In genomic region chr11:106201337-106202122, GRCm38 (mm10) we compare ENCODE assay signal across 19 mouse cellular contexts. TPM values are rescaled to one million over a fixed set of nuclear protein-coding genes. Genes with fewer than 3 reads are reported as not detected.
A peak's percentile ranks its signal among the peaks of the same experiment; 100 is the strongest.
DNase-seq lines count a peak whose midpoint lies in the region; ATAC-seq and TF ChIP-seq lines count a peak whose summit lies in the region.
"Had no signal": no experiment of that assay in that cellular context is flagged by ENCODE, and none has a peak within 500 bp of the region (broad histone marks: within the 10 kb centered on the region; RNA-seq: fewer than 3 reads in every experiment).

No protein-coding gene starts in this region.

- no peaks in the 10 kb centered on the region for H3K27me3 ChIP-seq in spleen, adult 2 months (ENCODE audit: control insufficient read depth, insufficient read depth, low read length)
- no peaks in the 10 kb centered on the region for H3K27me3 ChIP-seq in MEL (ENCODE audit: control insufficient read depth in 1 of 2, insufficient read depth in 2 of 2, low read length in 2 of 2)
- H3K27me3 ChIP-seq in hindbrain, embryonic 12.5 days: no peaks in the 10 kb centered on the region
- no peaks in the 10 kb centered on the region for H3K27me3 ChIP-seq in lung, postnatal 0 days (replicated peaks; ENCODE audit: insufficient read depth, low read length)
- H3K27me3 ChIP-seq: forebrain, embryonic 12.5 days; hindbrain, embryonic 13.5 days; neural tube, embryonic 15.5 days; stomach, embryonic 15.5 days had no signal

- no peaks in the 10 kb centered on the region for H3K9me3 ChIP-seq in MEL (replicated peaks; ENCODE audit: insufficient read depth, low read length)
- H3K9me3 ChIP-seq in hindbrain, embryonic 12.5 days (replicated peaks): no peaks in the 10 kb centered on the region
- no peaks in the 10 kb centered on the region for H3K9me3 ChIP-seq in lung, postnatal 0 days (ENCODE audit: low read length)
- H3K9me3 ChIP-seq: forebrain, embryonic 12.5 days; hindbrain, embryonic 13.5 days; neural tube, embryonic 15.5 days; stomach, embryonic 15.5 days had no signal

- H3K27ac ChIP-seq in spleen, adult 2 months (ENCODE audit: insufficient read depth, low read length): peak overlapping the region; percentile 66
- H3K27ac ChIP-seq in MEL (ENCODE audit: control insufficient read depth, low read depth, low read length): peak overlapping the region; percentile 63
- no peak overlapping the region for H3K27ac ChIP-seq in hindbrain, embryonic 12.5 days
- no peak overlapping the region for H3K27ac ChIP-seq in lung, postnatal 0 days (ENCODE audit: low read length)
- H3K27ac ChIP-seq: forebrain, embryonic 12.5 days; hindbrain, embryonic 13.5 days; neural tube, embryonic 15.5 days; stomach, embryonic 15.5 days had no signal

- TF ChIP-seq RAD21 in MEL (IDR thresholded peaks at IDR 0.05; ENCODE audit: low read depth, low read length): no peak

- no peak for DNase-seq in spleen, adult 2 months (ENCODE audit: low read depth in 1 of 2, low spot score in 2 of 2)
- no peak for DNase-seq in spleen, postnatal 4 days (ENCODE audit: low spot score in 2 of 2)
- DNase-seq in MEL (ENCODE audit: low read depth, low spot score): peak; percentile 77
- DNase-seq in lung, postnatal 0 days (ENCODE audit: low spot score): no peak
- no peak for DNase-seq in cerebellum, postnatal 14 days
- DNase-seq: cerebellum, adult 18-20 months; kidney, adult 18-20 months; kidney, postnatal 25 days; left cerebral cortex, postnatal 4 days; lung, embryonic 14.5 days had no signal

- H3K79me2 ChIP-seq in MEL (ENCODE audit: control insufficient read depth, insufficient read depth, low read length, poor library complexity): no peaks in the 10 kb centered on the region

- 52% methylated on average over 19 of the region's 19 CpGs for WGBS in spleen, adult 2 months
- 93% methylated on average over 19 of the region's 19 CpGs for WGBS in hindbrain, embryonic 12.5 days
- WGBS in lung, postnatal 0 days: 87% methylated on average over 19 of the region's 19 CpGs

- no peak overlapping the region for H3K4me2 ChIP-seq in hindbrain, embryonic 12.5 days (replicated peaks)
- no peak overlapping the region for H3K4me2 ChIP-seq in lung, postnatal 0 days (replicated peaks; ENCODE audit: low read depth, low read length)
- H3K4me2 ChIP-seq: forebrain, embryonic 12.5 days; hindbrain, embryonic 13.5 days; lung, embryonic 14.5 days; neural tube, embryonic 15.5 days; stomach, embryonic 15.5 days had no signal

- peaks cover 13% of the 10 kb centered on the region for H3K4me1 ChIP-seq in spleen, adult 2 months (ENCODE audit: control insufficient read depth, insufficient read depth, insufficient read length)
- peaks cover 32 to 35% of the 10 kb centered on the region in 2 experiments for H3K4me1 ChIP-seq in MEL (ENCODE audit: control insufficient read depth in 1 of 2, insufficient read depth in 2 of 2, low read length in 2 of 2)
- H3K4me1 ChIP-seq in hindbrain, embryonic 12.5 days: no peaks in the 10 kb centered on the region
- no peaks in the 10 kb centered on the region for H3K4me1 ChIP-seq in lung, postnatal 0 days (ENCODE audit: insufficient read depth, low read depth, low read length)
- H3K4me1 ChIP-seq: forebrain, embryonic 12.5 days; hindbrain, embryonic 13.5 days; neural tube, embryonic 15.5 days; stomach, embryonic 15.5 days had no signal

- no peak for TF ChIP-seq CTCF in spleen, adult 2 months (IDR thresholded peaks at IDR 0.05; ENCODE audit: extremely low read depth, insufficient read depth, insufficient read length, insufficient replicate concordance)
- TF ChIP-seq CTCF in MEL (IDR thresholded peaks at IDR 0.05 in 2 of 3, conservative IDR thresholded peaks at IDR 0.05 in 1 of 3; ENCODE audit: control insufficient read depth in 1 of 3, insufficient read depth in 1 of 3, low read depth in 2 of 3, low read length in 3 of 3, poor library complexity in 1 of 3, severe bottlenecking in 1 of 3): no peak
- no peak for TF ChIP-seq CTCF in lung, postnatal 0 days (IDR thresholded peaks at IDR 0.05)

- H3K9ac ChIP-seq in MEL (ENCODE audit: control insufficient read depth, low read depth, low read length, poor library complexity, severe bottlenecking): peak overlapping the region; percentile 11; the same call in 1 of the 2 replicates
- no peak overlapping the region for H3K9ac ChIP-seq in hindbrain, embryonic 12.5 days
- H3K9ac ChIP-seq in lung, postnatal 0 days (replicated peaks; ENCODE audit: low read depth): no peak overlapping the region
- H3K9ac ChIP-seq: forebrain, embryonic 12.5 days; hindbrain, embryonic 13.5 days; lung, embryonic 14.5 days; neural tube, embryonic 15.5 days; stomach, embryonic 15.5 days had no signal

- H3K36me3 ChIP-seq in spleen, adult 2 months (ENCODE audit: control insufficient read depth, insufficient read depth, low read length): peaks cover 15% of the 10 kb centered on the region
- H3K36me3 ChIP-seq in MEL (ENCODE audit: control insufficient read depth in 1 of 2, insufficient read depth in 2 of 2, low read length in 2 of 2): peaks cover 33 to 47% of the 10 kb centered on the region in 2 experiments
- H3K36me3 ChIP-seq in hindbrain, embryonic 12.5 days: peaks cover 63% of the 10 kb centered on the region
- H3K36me3 ChIP-seq in lung, postnatal 0 days (ENCODE audit: insufficient read depth, low read length): peaks cover 25% of the 10 kb centered on the region; the same call in 1 of the 2 replicates

- ATAC-seq in inflammation-experienced regulatory T-cells, adult 6 months: peak; percentile 55
- ATAC-seq in megakaryocyte progenitor cell, adult 5-6 weeks (replicated peaks; ENCODE audit: poor library complexity): peak; percentile 77
- no peak for ATAC-seq in hindbrain, embryonic 12.5 days (ENCODE audit: low FRiP score)
- ATAC-seq in lung, postnatal 0 days: no peak

- peak overlapping the region; percentile 25; the same call in 1 of the 2 replicates for H3K4me3 ChIP-seq in spleen, adult 2 months (ENCODE audit: extremely low read depth, insufficient read depth, insufficient read length)
- H3K4me3 ChIP-seq in MEL (ENCODE audit: control insufficient read depth in 1 of 2, insufficient read depth in 1 of 2, low read depth in 2 of 2, low read length in 2 of 2): no peak overlapping the region
- no peak overlapping the region for H3K4me3 ChIP-seq in hindbrain, embryonic 12.5 days
- H3K4me3 ChIP-seq in lung, postnatal 0 days (ENCODE audit: low read depth, low read length): no peak overlapping the region
- H3K4me3 ChIP-seq: forebrain, embryonic 12.5 days; hindbrain, embryonic 13.5 days; neural tube, embryonic 15.5 days; stomach, embryonic 15.5 days had no signal

- peak; percentile 96 to 97 for TF ChIP-seq EP300 in MEL (IDR thresholded peaks at IDR 0.05; ENCODE audit: low read depth in 1 of 2, low read length in 2 of 2)
- TF ChIP-seq EP300 in lung, postnatal 0 days (IDR thresholded peaks at IDR 0.05): no peak

- no peak for TF ChIP-seq POLR2A in spleen, adult 2 months (IDR thresholded peaks at IDR 0.05; ENCODE audit: low read depth, low read length)
- no peak for TF ChIP-seq POLR2A in MEL (IDR thresholded peaks at IDR 0.05; ENCODE audit: control insufficient read depth in 1 of 2, insufficient read depth in 1 of 2, low read depth in 1 of 2, low read length in 2 of 2, poor library complexity in 1 of 2)

RNA-seq across cellular contexts. Expression of gene Strada, which starts 0.4 kb away (rescaled TPM):
- 32.6 and 36.7 TPM in 2 replicates for polyA plus RNA-seq in spleen, adult 2 months (2012; rRNA removed)
- total RNA-seq in MEL (2012; rRNA removed): 25.5 and 27.4 TPM in 2 replicates
- polyA plus RNA-seq in MEL (2012; ENCODE audit: insufficient read depth in 1 of 2, insufficient read length in 2 of 2, low read depth in 1 of 2, low replicate concordance in 2 of 2, missing spikeins in 1 of 2): 10 to 100 TPM in 1 of 2 experiments, not detected in 1; 39.8 TPM
- 10 to 100 TPM; 28.1 to 45.4 (median 37.4) TPM for polyA plus RNA-seq in inflammation-experienced regulatory T-cells, adult 6 months (2017; shearing (Covaris generic))
- 27.0 and 31.6 TPM in 2 replicates for total RNA-seq in megakaryocyte progenitor cell, adult 5-6 weeks (2015)
- total RNA-seq in megakaryocyte progenitor cell, adult 5-6 weeks (2017): 20.1 and 21.7 TPM in 2 replicates
- 33.9 and 38.7 TPM in 2 replicates for polyA plus RNA-seq in hindbrain, embryonic 12.5 days (2016; fragmentation: Nextera tagmentation; extraction: Ambion mirVana)
- 14.9 and 15.4 TPM in 2 replicates for polyA plus RNA-seq in lung, postnatal 0 days (2015; fragmentation: Nextera tagmentation; extraction: Ambion mirVana)

RNA-seq across cellular contexts. Expression of gene Ccdc47, which starts 14.6 kb away (rescaled TPM):
- polyA plus RNA-seq in spleen, adult 2 months (2012; rRNA removed): 7.0 and 7.3 TPM in 2 replicates
- 51.6 and 51.8 TPM in 2 replicates for total RNA-seq in MEL (2012; rRNA removed)
- polyA plus RNA-seq in MEL (2012; ENCODE audit: insufficient read depth in 1 of 2, insufficient read length in 2 of 2, low read depth in 1 of 2, low replicate concordance in 2 of 2, missing spikeins in 1 of 2): 100 to 1,000 TPM in 1 of 2 experiments, 10 to 100 TPM in 1; 47.6 to 145 TPM
- polyA plus RNA-seq in inflammation-experienced regulatory T-cells, adult 6 months (2017; shearing (Covaris generic)): 10 to 100 TPM; 77.0 to 93.9 (median 77.0) TPM
- 41.7 and 51.3 TPM in 2 replicates for total RNA-seq in megakaryocyte progenitor cell, adult 5-6 weeks (2015)
- total RNA-seq in megakaryocyte progenitor cell, adult 5-6 weeks (2017): 138 and 195 TPM in 2 replicates
- 86.8 and 96.3 TPM in 2 replicates for polyA plus RNA-seq in hindbrain, embryonic 12.5 days (2016; fragmentation: Nextera tagmentation; extraction: Ambion mirVana)
- 67.7 and 71.1 TPM in 2 replicates for polyA plus RNA-seq in lung, postnatal 0 days (2015; fragmentation: Nextera tagmentation; extraction: Ambion mirVana)

RNA-seq across cellular contexts. Expression of gene Ddx42, which starts 15.2 kb away (rescaled TPM):
- polyA plus RNA-seq in spleen, adult 2 months (2012; rRNA removed): 7.1 and 7.4 TPM in 2 replicates
- 56.1 and 62.6 TPM in 2 replicates for total RNA-seq in MEL (2012; rRNA removed)
- 10 to 100 TPM in 1 of 2 experiments, not detected in 1; 57.7 TPM for polyA plus RNA-seq in MEL (2012; ENCODE audit: insufficient read depth in 1 of 2, insufficient read length in 2 of 2, low read depth in 1 of 2, low replicate concordance in 2 of 2, missing spikeins in 1 of 2)
- polyA plus RNA-seq in inflammation-experienced regulatory T-cells, adult 6 months (2017; shearing (Covaris generic)): 10 to 100 TPM; 55.6 to 92.5 (median 83.3) TPM
- 39.8 and 47.9 TPM in 2 replicates for total RNA-seq in megakaryocyte progenitor cell, adult 5-6 weeks (2015)
- total RNA-seq in megakaryocyte progenitor cell, adult 5-6 weeks (2017): 68.8 and 101 TPM in 2 replicates
- polyA plus RNA-seq in hindbrain, embryonic 12.5 days (2016; fragmentation: Nextera tagmentation; extraction: Ambion mirVana): 111 and 117 TPM in 2 replicates
- 35.3 and 38.4 TPM in 2 replicates for polyA plus RNA-seq in lung, postnatal 0 days (2015; fragmentation: Nextera tagmentation; extraction: Ambion mirVana)

RNA-seq across cellular contexts. Expression of gene Limd2, which starts 40.9 kb away (rescaled TPM):
- polyA plus RNA-seq in spleen, adult 2 months (2012; rRNA removed): 305 and 309 TPM in 2 replicates
- total RNA-seq in MEL (2012; rRNA removed): 58.6 and 103 TPM in 2 replicates
- 100 to 1,000 TPM in 1 of 2 experiments, not detected in 1; 201 TPM for polyA plus RNA-seq in MEL (2012; ENCODE audit: insufficient read depth in 1 of 2, insufficient read length in 2 of 2, low read depth in 1 of 2, low replicate concordance in 2 of 2, missing spikeins in 1 of 2)
- 100 to 1,000 TPM; 535 to 666 (median 652) TPM for polyA plus RNA-seq in inflammation-experienced regulatory T-cells, adult 6 months (2017; shearing (Covaris generic))
- total RNA-seq in megakaryocyte progenitor cell, adult 5-6 weeks (2015): 169 and 172 TPM in 2 replicates
- total RNA-seq in megakaryocyte progenitor cell, adult 5-6 weeks (2017): 37.4 and 40.8 TPM in 2 replicates
- polyA plus RNA-seq in hindbrain, embryonic 12.5 days (2016; fragmentation: Nextera tagmentation; extraction: Ambion mirVana): 302 and 316 TPM in 2 replicates
- 225 and 226 TPM in 2 replicates for polyA plus RNA-seq in lung, postnatal 0 days (2015; fragmentation: Nextera tagmentation; extraction: Ambion mirVana)

RNA-seq across cellular contexts. Expression of gene Gm10840, which starts 40.9 kb away (rescaled TPM):
- polyA plus RNA-seq in spleen, adult 2 months (2012; rRNA removed): 0.72 TPM in 1 of 2 replicates, not detected in the other
- total RNA-seq in MEL (2012; rRNA removed): not detected in 2 replicates
- polyA plus RNA-seq in MEL (2012; ENCODE audit: insufficient read depth in 1 of 2, insufficient read length in 2 of 2, low read depth in 1 of 2, low replicate concordance in 2 of 2, missing spikeins in 1 of 2): not detected
- not detected for polyA plus RNA-seq in inflammation-experienced regulatory T-cells, adult 6 months (2017; shearing (Covaris generic))
- 2.6 and 4.4 TPM in 2 replicates for total RNA-seq in megakaryocyte progenitor cell, adult 5-6 weeks (2015)
- not detected in 2 replicates for total RNA-seq in megakaryocyte progenitor cell, adult 5-6 weeks (2017)
- polyA plus RNA-seq in hindbrain, embryonic 12.5 days (2016; fragmentation: Nextera tagmentation; extraction: Ambion mirVana): 0.93 and 1.0 TPM in 2 replicates
- not detected in 2 replicates for polyA plus RNA-seq in lung, postnatal 0 days (2015; fragmentation: Nextera tagmentation; extraction: Ambion mirVana)
- total RNA-seq: layer of hippocampus, postnatal 25 days; left cerebral cortex, postnatal 4 days had no signal
- polyA plus RNA-seq: forebrain, embryonic 12.5 days; heart, embryonic 16.5 days; hindbrain, embryonic 13.5 days; lung, embryonic 14.5 days; neural tube, embryonic 15.5 days; stomach, embryonic 15.5 days had no signal

Comparison
In these comparisons a context has a peak if more than half of its experiments do, and no peak if none do; other contexts are left out.
1. H3K27ac ChIP-seq: peak in spleen, adult 2 months (single experiment) and MEL (single experiment); none in hindbrain, embryonic 12.5 days (single experiment) and lung, postnatal 0 days (single experiment).
2. ATAC-seq: peak in inflammation-experienced regulatory T-cells, adult 6 months (single experiment) and megakaryocyte progenitor cell, adult 5-6 weeks (single experiment); none in hindbrain, embryonic 12.5 days (single experiment) and lung, postnatal 0 days (single experiment).